Mouse (Mus musculus) megakaryocyte-erythroid progenitor cell, adult 5-6 weeks (primary cell): ENCODE results near the gene A2ml1. TPM values are rescaled to one million over a fixed set of nuclear protein-coding genes. Genes with fewer than 3 reads are reported as not detected.

Experiments
- ATAC-seq: replicated peaks from 2 replicates; pipeline ENCODE4 v1.8.0; 2016; ENCODE audit warnings: mild to moderate bottlenecking, inconsistent platforms; ENCODE audit not compliant: severe bottlenecking, poor library complexity, low FRiP score, low TSS enrichment
- total RNA-seq, 2 experiments: library from RNA; stranded (forward) in 1 of 2; stranded (reverse) in 1 of 2; fragments of 200-1000, 215-1000 nt in 1 of 2; fragments of >200 nt in 1 of 2; fragmentation: Nextera tagmentation in 1 of 2; gene quantifications; 2 replicates each; pipeline ENCODE4 v1.2.3; 2014 to 2017

Gene A2ml1
- total RNA-seq, 2 experiments from 2014 or later: not detected

DNA sequence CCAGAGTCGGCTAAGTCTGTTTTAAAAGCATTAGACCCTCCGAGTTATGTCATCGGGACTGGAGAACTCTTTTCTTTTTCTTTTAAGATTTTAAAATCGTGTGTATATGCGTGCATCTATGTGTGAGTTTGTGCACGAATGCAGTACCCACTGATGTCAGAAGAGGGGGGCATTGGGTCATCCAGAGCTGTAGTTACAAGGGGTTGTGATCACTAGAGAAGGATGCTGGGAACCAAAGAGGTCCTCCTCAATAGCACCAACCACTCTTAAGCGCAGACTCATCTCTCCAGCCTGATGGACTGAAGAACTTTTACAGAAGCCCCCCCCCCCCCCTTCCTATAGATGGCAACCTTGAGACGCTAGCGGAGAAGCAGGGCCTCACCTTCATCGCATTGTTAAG is 91.3 kb downstream of the A2ml1 start:
- no peak for ATAC-seq

Other genes starting within 250 kb of the A2ml1 start
- 0.33 and 2.6 TPM in 2 replicates for gene Tulp3, start 225.8 kb downstream of the A2ml1 start, total RNA-seq (2014; fragmentation: Nextera tagmentation)
- 0.47 and 8.3 TPM in 2 replicates for gene Tulp3, start 225.8 kb downstream of the A2ml1 start, total RNA-seq (2017)
- 82.4 and 109 TPM in 2 replicates for gene Rhno1, start 218.7 kb downstream of the A2ml1 start, total RNA-seq (2014; fragmentation: Nextera tagmentation)
- gene Rhno1, start 218.7 kb downstream of the A2ml1 start, total RNA-seq (2017): 53.5 and 57.2 TPM in 2 replicates
- gene Foxm1, start 218.6 kb downstream of the A2ml1 start, total RNA-seq (2014; fragmentation: Nextera tagmentation): 60.1 and 63.2 TPM in 2 replicates
- gene Foxm1, start 218.6 kb downstream of the A2ml1 start, total RNA-seq (2017): 5.8 and 6.7 TPM in 2 replicates
- gene Tex52, start 206.2 kb downstream of the A2ml1 start, total RNA-seq (2014; fragmentation: Nextera tagmentation): 0.87 TPM in 1 of 2 replicates, not detected in the other
- 1.3 TPM in 1 of 2 replicates, not detected in the other for gene Tex52, start 206.2 kb downstream of the A2ml1 start, total RNA-seq (2017)
- not detected in 2 replicates for gene Gm44596, start 206.1 kb downstream of the A2ml1 start, total RNA-seq (2014; fragmentation: Nextera tagmentation)
- not detected in 2 replicates for gene Gm44596, start 206.1 kb downstream of the A2ml1 start, total RNA-seq (2017)
- gene Nrip2, start 182.3 kb downstream of the A2ml1 start, total RNA-seq (2014; fragmentation: Nextera tagmentation): not detected in 2 replicates
- not detected in 2 replicates for gene Nrip2, start 182.3 kb downstream of the A2ml1 start, total RNA-seq (2017)
- 39.1 and 52.6 TPM in 2 replicates for gene Itfg2, start 156.7 kb downstream of the A2ml1 start, total RNA-seq (2014; fragmentation: Nextera tagmentation)
- 19.3 and 24.7 TPM in 2 replicates for gene Itfg2, start 156.7 kb downstream of the A2ml1 start, total RNA-seq (2017)
- gene Fkbp4, start 142.9 kb downstream of the A2ml1 start, total RNA-seq (2014; fragmentation: Nextera tagmentation): 234 and 279 TPM in 2 replicates
- 419 and 525 TPM in 2 replicates for gene Fkbp4, start 142.9 kb downstream of the A2ml1 start, total RNA-seq (2017)
- not detected in 2 replicates for gene Pzp, start 54.9 kb downstream of the A2ml1 start, total RNA-seq (2014; fragmentation: Nextera tagmentation)
- gene Pzp, start 54.9 kb downstream of the A2ml1 start, total RNA-seq (2017): not detected in 2 replicates
- gene Klrb1a, start 41.9 kb upstream of the A2ml1 start, total RNA-seq (2014; fragmentation: Nextera tagmentation): 7.4 TPM in 1 of 2 replicates, not detected in the other
- gene Klrb1a, start 41.9 kb upstream of the A2ml1 start, total RNA-seq (2017): 2.0 TPM in 1 of 2 replicates, not detected in the other
- gene Clec2h, start 80.8 kb upstream of the A2ml1 start, total RNA-seq (2014; fragmentation: Nextera tagmentation): not detected in 2 replicates
- gene Clec2h, start 80.8 kb upstream of the A2ml1 start, total RNA-seq (2017): not detected in 2 replicates
- gene Klrb1, start 141.5 kb upstream of the A2ml1 start, total RNA-seq (2014; fragmentation: Nextera tagmentation): 2.4 TPM in 1 of 2 replicates, not detected in the other
- gene Klrb1, start 141.5 kb upstream of the A2ml1 start, total RNA-seq (2017): not detected in 2 replicates
- 0.39 and 1.2 TPM in 2 replicates for gene Klrb1c, start 207.6 kb upstream of the A2ml1 start, total RNA-seq (2014; fragmentation: Nextera tagmentation)
- gene Klrb1c, start 207.6 kb upstream of the A2ml1 start, total RNA-seq (2017): 1.3 and 14.3 TPM in 2 replicates
- not detected in 2 replicates for gene Gm44511, start 244.7 kb upstream of the A2ml1 start, total RNA-seq (2014; fragmentation: Nextera tagmentation)
- not detected in 2 replicates for gene Gm44511, start 244.7 kb upstream of the A2ml1 start, total RNA-seq (2017)
- 0.94 TPM in 1 of 2 replicates, not detected in the other for gene Klrb1b, start 244.7 kb upstream of the A2ml1 start, total RNA-seq (2014; fragmentation: Nextera tagmentation)
- gene Klrb1b, start 244.7 kb upstream of the A2ml1 start, total RNA-seq (2017): 1.8 and 5.5 TPM in 2 replicates